Mouse (Mus musculus): Measurements from ENCODE around the gene Ank3. TPM values are rescaled to one million over a fixed set of nuclear protein-coding genes. Genes with fewer than 3 reads are reported as not detected.

Ank3 gene
- total RNA-seq, 2 experiments from 2014 or later: 67.9 to 68.1 TPM

DNA sequence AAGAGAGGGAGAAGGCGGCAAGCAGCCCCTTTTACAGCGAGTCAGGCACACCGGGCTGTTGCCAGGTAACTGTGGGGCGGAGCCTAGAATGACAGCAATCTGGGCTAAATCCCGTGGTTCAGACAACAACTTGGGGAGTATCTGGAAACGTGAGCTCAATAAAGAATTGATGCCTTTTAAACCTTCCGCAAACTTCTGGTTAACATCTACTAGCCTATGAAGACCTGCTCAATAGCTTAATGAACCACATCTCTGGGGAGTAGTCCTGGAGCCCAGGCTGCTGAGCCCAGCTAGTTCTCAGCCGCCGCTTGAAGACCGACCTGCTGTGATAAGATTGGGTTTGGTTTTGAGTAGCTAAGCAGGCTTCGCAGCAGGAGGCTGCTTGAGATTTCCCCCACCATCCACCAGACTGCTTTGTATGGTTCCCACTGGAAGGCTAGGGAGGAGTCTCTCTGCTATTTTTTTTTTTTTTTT, 175.7 kb downstream of the Ank3 start:
- no peak for DNase-seq

DNA sequence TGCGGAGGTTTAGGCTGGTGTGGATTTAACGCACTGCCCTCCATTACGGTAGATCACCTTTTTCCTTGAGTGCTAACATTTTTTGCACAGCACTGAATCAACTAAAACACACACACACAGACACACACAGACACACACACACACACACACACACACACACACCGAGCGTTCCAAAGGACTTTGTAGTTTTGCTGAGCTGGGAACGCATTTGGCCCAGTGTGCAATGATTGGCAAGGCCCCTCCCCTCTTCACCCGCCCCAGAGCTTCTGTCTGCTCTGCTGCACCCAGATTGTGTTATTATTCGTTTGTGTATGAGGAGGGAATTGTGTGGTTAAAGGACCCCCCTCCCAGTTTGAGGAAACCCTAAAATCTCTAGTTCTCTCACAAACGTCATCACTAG, 176.3 kb downstream of the Ank3 start:
- no peak for DNase-seq

DNA sequence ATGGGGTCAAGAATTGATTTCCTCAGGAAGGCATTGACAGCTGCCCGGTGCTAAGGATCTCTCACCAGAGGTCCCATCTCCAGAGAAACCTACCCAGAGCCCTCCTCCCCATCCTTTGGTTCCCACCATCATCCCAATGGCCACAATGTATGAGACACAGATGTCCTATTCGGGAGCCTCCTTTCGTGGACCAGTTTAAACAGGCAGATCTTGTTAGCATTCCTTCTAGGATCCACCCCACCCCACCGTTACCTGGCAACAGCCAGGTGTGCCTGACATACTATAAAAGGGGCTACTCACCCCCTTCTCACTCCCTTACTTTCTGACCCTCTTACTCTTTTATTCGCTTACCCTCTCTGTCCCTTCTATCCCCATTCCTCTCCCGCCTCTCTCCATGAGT, 176.9 kb downstream of the Ank3 start:
- DNase-seq: no peak

DNA sequence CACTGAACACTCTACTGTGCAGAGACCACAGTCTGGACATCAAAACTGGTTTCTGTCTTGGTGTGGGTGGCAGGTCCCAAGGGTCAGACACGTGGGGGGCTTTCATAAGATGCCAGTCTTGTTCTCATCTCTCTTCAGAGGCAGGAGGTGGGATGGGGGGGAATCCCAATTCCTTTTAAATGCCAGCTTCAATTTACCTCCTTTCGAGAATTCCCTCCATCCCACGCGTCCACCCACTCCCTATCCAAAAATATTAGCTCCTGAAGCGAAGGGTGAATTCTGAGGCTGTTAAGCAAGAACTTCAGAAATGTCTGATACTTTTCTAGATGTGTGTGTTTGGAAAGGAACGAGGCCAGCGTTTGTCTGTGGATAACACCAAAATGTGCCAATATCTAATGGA, 177.7 kb downstream of the Ank3 start:
- no peak for DNase-seq

DNA sequence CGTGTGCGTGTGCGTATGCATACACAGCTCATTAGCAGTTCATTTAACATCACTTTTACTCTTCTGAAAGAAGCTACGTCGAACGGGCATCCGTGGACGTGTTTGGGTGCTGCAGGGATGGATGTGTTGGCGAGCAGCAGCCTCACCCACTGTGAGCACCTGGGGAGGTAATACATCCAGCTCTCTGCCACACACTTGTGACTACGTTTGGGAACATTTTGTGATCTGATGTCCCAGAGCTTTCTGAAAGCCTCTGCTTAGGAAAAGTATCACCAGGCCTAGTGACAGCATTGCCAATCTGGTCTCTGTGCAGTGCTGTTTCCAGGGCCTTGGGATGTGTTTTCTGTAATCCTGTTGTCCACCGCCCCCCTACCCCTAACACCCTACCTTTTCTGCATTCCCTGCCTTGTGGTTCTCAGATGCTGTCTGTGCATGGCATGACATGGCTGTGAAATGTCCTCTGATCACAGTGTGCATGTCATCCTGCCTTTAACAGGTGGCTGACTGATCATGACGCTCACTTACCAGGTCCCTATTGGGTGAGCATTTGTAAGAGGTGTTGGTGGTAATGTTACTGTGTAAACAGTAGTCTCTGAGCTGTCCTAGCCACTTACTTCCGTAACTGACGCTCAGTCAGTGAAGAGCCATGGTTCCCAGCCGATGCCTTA, 178.6 kb downstream of the Ank3 start:
- no peak for DNase-seq

DNA sequence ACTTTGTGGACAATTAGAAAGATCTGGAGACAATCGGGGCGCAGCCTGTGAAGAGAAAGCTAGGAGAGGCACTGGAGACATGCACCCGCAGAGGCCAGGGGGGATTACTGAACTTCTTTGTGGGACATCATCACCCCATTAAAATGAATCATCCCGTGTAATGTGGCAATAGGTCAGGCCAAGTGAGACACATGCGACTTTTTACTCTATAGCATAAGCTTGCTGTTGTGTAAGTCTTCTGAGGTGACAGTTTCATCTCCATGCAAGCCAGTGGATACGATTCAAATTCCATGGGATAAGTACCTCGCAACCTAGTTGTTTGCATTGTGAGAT, 179.1 kb downstream of the Ank3 start:
- DNase-seq: no peak

DNA sequence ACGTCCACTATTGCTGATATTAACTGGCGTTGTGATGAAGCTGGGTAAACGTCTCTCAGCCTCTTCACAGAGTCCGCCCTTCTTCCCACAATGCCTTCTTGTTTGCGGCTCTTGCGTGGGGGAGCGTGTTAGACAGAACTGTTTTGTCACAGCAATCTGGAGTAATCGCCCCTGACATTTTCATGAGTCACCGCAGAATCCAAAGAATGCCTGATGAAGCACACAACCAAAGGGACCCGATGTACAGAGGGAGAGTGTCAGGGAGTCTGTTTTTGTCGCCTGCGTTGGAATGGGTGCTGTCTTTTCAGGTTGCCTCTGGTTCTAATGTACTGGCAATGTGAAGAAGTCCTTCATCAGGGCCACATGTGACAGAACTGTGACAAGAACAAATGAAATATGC, 181.0 kb downstream of the Ank3 start:
- no peak for DNase-seq

DNA sequence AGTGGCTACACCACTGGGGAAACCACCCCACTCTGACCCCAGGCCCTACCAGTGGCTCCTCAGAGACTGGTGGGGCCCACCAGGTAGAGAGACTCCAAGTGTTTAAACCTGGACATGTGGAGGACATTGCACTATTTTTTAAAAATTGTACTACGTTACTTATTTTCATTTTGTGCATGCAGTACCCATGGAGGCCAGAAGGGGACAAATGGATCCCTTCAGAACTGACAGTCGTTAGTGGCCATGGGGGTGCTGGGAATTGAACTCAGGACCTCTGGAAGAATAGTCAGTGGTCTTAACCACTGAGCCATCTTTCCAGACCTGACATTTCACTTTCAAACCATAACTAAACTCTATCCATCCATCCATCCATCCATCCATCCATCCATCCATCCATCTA, 183.0 kb downstream of the Ank3 start:
- no peak for DNase-seq

DNA sequence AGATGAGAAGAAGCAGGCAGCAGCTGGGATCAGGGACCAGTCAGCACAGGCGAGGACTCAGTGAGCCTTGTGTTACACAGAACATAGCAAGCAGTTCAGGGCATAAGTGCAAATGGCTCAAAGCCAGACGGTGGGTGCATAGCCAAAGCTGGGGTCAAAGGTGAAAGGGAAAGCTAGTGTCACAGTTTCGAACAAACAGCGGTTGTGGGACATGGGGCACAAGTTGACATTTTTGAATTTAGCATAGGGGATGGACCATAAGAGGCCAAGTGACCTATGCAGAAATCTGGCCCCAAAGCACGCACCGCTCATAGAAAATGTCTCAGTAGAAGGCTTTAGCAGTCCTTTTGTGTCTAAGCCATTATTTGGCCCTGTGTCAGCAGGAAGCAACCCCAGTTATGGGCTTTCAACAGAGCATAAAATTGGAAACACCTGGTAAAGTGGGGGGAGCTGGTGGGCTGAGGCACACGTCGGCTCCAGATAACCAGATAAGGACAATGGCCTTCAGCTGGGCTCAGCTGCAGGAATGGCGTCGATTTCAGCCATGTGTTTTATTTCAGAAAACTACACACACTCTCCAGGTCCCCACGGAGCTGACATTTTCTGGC, 185.4 kb downstream of the Ank3 start:
- DNase-seq: peak in 1 of 2 experiments; percentile 14

DNA sequence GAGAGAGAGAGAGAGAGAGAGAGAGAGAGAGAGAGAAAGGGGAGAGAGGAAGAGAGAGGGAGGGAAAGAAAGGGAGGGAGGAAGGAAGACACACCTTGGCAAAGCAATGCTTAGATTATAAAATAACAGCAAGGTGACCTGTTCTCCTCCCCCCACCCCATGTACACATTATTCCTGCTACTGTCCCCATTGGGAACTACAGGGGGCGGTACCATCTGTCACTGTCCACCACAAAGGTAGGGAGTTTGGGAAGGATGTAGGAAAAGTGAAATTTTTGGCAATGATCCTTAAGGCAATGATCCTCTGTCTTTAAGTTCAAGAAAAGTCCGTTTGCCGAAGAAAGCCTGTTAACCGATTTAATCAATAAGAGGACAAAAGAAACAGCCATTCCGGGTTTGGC, 186.0 kb downstream of the Ank3 start:
- DNase-seq: no peak

DNA sequence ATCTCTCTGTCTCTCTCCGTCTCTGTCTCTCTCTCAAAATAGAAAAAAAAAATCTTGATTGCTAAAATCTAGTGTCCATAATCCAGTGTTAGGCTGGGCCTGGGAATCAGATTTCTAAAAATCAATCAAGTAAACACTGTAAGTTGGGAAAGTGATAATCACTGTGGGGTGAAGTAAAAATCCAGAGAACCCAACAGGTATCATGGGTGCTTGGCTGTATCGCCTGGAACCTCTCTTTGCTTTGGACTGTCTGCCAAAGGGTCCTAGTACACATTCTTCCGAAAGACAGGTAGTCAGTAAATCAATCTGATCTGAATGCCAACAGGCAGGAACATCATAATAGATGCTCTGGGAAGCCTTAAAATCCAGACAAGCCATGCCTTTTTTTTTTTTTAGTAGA, 186.7 kb downstream of the Ank3 start:
- no peak for DNase-seq

DNA sequence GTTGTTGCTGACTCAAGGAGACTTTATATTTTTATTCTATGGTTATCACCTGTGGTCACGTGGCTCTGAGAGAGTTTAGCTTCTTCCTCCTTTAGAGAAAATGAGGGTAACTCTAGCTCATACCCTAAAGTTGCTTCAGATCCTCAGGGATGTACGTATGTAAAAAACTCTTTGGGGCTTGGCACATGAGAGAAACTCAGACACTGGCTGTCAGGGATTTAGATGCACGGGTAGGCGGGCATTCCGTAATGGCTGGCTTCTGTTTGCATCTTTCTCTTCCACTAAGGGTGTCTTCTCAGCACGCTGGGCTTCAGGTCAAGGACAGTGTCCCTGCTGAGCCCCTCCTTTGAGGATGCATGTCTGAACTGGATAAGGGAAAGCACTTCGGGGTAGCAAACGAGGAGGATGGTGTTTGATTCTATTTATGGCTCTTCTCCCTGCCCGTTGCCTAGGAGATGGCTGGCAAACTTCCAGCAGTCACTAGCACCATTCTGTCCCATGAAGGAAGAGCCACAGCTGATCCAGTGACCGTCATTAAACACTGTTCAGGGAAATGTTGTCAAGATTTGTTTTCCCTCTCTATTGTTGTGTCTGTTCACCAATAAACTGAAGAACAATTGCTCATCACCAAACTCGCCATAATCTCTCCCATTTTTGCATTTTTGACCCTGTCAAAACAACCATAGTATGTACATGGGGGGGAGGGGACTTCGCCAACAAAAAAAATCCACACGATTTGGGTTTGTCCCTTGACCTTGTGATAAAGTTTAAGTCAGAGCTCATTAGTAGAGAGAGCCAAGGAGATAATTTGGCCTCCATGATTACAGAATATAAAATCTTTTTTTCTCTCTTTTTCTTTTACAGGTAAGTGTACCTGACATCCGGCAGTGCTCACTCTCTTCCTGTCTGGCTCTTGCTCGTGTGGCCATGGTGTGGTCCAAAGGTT, 195.9 kb downstream of the Ank3 start:
- peak; percentile 80 to 81 for DNase-seq

DNA sequence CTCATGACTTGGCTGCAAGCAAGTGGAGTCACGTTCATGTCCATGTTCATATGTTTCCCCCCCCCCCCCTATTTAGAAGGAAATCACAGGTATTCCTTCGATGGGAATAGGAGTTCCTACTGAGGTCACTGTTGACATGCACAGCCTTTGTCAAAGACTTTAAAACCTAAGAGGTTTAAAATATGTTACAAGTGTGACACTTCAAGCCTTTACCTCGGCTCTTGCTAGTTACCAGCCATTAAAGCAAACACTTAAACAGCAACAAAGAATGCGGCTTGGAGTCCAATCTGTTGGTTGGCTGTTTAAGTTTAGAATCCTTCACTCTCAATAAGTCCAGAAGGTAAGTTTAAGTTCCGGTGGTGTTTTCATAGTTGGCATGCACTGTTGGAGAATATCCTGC, 196.9 kb downstream of the Ank3 start:
- no peak for DNase-seq

DNA sequence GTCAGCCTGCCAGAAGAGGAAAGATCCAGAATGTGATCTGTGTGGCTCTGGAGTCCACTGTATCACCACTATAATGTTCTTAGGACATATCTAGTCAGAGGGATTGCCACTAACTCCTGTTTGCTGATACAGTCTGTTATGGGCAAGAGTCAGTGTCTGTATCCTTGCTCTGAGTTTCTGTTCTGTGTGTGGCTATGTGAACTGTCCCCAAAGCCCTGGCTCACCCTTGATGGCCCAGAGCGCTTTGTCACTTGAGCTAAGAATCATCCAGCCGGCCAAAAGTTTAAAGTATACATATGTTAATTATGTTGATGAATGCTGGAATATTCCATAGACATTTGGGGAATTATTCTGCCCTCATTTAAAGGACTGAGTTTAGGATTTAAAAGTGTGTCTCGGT, 202.9 kb downstream of the Ank3 start:
- DNase-seq: no peak

DNA sequence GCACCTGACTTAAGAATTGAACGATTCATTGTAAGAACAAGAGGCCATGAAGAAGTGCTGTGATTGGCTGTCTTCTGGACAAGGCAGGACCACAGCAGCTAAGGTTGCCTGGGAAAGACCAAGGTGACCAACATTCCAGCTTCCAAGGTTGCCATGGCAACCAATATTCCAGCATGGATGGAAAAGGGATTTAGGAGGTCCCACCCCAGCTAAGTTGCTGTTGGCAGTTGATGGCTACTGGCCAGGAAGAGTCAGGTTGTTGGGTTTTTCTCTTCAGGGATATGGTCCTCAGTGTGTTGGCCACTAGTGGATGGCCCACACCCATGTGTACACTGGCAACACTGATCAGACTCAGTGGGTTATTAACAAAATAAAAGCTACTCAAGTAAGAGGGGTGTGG, 204.1 kb downstream of the Ank3 start:
- no peak for DNase-seq

DNA sequence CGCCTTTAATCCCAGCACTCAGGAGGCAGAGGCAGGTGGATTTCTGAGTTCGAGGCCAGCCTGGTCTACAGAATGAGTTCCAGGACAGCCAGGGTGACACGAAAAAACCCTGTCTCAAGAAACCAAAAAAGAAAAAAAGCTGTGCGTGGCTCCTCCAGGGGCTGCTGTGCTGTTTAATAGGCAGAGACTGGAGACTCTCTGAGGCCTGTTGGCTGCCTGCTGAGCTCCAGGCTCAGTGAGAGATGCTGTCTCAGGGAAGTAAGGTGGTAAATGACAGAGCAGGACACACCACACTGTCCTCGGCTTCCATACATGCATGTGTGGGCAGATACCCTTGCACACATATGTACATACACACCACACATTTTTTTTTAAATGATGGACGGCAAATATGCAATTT, 206.0 kb downstream of the Ank3 start:
- no peak for DNase-seq

DNA sequence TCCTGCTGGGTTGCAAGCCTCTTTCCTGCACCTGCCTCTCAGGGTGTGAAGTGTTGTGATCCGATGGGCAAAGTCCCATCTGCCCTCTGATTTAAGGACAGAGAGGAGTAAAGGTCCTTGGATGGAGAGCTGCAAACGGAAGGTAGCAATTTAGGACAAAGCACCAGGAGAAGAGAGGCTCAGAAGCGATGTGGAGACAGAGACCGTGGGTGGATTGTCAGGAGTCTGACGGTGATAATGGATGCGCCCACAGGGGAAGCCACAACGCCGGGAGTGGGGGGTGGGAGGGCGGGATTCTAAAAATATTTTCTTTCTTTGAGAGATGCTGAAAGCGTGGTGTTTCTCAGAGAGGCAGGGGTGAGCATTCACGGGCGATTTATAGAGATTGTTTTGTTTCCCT, 206.6 kb downstream of the Ank3 start:
- no peak for DNase-seq

DNA sequence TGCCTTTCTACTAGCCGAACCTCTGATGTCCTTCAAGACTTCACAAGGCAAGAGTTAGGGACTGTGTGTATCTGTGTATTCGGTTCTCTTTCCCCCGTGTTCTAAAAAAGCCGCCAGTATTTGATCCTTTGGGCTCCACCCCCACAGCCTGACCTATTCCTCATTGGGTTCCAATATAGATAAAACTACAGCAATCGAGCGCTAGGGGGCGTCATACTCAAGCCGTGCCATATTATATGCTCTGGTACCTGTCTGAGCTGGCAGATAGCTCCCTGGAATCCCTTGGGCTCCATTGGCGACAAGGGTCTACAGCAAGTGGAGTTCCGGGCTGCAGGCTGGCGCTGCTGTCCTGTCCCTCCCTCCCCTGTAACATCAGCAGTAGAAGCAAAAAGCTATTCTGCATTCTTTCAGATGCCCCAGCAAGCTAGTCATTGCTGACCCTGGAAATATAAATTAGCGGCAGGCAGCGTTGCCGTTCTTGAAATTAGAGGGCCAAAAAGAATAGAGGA, 209.1 kb downstream of the Ank3 start:
- DNase-seq: no peak

DNA sequence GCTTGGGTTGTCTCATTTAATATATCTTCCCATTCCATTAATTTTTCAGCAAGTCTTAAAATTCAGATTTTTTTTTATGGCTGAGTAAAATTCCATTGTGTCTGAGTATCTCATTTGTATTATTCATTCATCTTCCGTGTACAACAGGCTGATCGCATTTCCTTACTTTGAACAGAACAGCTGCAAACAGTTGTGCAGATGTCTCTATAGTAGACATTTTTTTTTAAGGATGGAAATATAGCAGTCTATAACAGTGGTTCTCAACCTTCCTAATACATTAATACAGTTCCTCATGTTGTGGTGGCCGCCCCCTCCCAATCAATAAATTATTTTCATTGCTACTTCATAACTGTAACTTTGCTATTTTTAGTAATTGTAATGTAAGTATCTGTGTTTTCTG, 212.7 kb downstream of the Ank3 start:
- no peak for DNase-seq

DNA sequence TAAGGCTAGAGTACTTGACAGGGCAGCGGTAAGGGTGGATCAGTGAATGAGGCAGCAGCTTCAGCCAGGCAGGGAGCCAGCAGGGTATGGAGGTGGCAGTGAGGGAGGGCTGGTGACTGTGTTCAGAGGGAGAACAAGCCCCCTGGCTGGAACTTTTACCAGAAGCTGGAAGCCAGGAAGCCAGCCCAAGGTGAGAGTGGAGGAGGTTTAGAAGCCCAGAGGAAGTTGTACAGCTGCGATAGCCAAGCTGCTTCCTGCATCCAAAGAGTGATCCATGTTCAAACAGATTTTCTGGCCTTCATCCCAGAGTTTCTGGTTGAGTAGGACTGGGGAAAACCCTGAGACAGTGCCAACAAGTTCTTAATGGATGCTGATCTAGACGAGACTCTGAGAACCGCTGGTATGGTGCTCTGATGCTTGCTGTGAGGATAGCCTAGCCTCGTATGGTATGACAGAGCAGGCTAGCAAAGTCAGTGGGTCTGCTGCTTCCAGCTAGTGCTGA, 213.3 kb downstream of the Ank3 start:
- DNase-seq: peak; percentile 51 to 66

DNA sequence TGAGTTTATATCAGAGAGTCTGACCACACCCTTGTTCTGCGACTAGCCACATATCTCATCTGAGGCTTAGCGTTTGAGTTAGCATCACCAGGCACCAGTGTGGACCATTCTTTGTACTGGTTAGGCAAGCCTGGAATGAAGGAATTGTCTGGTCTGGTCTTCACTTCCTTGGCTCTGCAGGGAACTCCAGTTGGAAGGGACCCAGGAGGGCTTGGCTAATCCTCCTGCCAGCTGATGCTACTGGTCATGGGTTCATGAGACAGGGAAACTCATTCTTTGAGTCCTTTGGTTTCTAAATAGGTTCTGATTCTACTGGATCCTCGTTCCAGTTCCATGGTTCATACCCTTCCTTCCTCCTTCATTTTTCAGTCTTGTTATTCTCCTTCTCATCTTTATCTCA, 218.4 kb downstream of the Ank3 start:
- DNase-seq: peak in 1 of 2 experiments; percentile 20

DNA sequence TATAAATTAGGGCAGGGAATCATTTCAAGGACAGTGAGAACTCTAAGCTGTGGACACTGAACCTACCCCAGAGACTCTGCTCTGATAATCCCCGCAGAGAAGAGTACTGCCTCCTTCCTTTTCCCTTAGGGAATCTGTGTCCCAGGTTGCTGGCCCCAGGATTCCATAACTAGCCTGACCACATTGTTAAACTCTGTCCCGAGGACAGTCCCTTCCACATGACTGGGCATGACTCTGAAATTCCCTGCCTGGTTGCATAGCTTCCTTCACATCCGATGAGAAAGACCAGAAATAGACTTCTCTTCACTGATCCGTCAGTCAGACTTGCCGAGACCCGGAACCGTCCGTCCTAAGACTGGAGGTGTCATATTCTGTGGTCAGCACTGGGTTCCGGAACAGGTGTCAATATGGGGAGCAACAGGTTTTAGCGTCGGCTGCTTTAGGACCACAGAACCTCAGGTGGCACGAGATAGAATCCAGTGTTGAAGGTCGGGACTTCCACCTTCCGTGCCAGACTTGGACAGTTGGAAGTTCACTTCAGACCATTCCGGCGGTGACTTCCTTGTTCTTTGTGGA, 219.1 kb downstream of the Ank3 start:
- peak; percentile 31 to 45 for DNase-seq

All from heart, adult 18-20 months (tissue).